Mouse (Mus musculus) 416B (cell line): Measurements from ENCODE around the gene Tomm7.
"Not testable (repeated sequence)": the region's sequence is repeated elsewhere in the genome, so short reads cannot be mapped to it uniquely, and the experiment has no call there.

Experiments used
- DNase-seq: peaks from one replicate; pipeline ENCODE4 v3.0.0; 2011; ENCODE audit warnings: low read depth

The Tomm7 gene

DNA sequence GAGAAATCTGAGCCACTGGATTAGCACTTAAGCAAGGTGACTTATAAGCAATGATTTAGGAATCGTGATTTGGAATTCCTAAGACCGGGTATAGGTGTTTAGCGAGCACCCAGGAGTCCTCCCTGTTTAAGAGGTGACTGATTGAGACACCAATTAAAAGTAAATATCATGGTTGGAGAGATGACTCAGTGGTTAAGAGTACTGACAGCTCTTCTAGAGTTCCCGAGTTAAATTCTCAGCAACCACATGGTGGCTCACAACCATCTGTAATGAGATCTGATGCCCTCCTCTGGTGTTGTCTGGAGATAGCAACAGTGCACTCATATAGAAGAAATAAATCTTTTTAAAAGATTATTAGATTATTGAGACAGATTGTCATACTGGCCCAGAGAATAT lies 7.2 kb upstream of the Tomm7 start:
- DNase-seq, result peak; percentile 55

DNA sequence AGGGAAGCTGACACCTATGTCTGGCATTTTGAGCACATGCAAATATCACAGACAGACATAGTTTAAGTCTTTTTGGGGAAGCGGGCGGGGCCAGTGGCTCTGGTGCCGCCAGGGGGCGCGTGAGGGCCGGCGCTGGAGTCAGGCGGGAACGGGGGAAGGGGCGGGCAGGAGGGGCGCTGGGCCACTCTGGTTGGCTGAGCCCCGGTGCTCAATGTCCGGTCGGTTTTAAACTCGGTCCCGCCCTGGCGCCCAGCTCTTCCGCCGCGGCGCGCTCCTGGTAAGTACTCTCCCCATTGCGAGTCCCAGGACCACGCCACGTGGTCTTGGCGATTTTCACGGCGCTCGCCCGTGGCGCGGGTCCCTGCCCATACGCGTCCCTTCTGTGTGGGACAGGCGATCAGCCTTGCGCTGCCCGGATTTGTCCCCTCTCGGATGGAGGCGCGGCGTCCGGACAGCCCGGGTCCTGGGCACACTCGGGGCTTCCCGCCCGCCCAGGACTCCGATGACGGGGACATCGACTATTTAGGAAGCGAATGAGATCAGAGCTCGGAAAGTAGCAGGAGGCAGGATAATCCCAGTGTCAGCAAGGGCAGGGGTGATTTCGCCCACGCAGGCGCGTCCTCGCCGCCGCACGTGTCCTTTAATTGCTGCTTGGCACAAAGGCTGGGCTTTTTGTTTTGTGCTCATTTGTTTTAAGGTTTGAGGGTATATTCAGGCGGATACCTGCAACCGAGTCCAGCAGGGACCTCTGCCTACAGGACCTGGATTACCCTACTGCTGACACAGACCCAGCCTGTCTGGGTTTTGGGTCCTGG lies 6.6 kb upstream of the Tomm7 start:
- DNase-seq, result peak; percentile 90

- DNase-seq, result no peak
Measured at GRCm38 (mm10) chr5:23845141-23845540, 1.2 kb upstream of the Tomm7 start.

GRCm38 (mm10) chr5:23844531-23844841 lies 525 bp upstream of the Tomm7 start:
- DNase-seq, result no peak

- DNase-seq, result no peak
Measured at GRCm38 (mm10) chr5:23838158-23838557, 5.8 kb downstream of the Tomm7 start.

DNA sequence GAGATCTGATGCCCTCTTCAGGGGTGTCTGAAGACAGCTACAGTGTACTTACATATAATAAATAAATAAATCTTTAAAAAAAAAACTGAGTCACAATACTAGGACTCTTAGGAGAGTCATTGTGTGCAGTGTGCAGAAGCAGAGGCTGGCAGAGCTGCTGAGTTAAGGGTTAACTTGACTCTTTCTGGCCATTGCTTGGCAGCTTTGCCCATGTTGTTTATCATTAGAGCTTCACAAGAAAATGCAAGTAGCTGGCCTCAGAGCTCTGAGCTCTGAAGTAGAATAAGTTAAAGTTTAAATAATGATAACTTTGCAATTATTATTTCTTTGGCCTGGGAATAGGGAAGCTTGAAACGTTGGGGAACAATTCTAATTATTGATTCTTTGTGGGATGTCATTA lies 8.3 kb downstream of the Tomm7 start:
- DNase-seq, result not testable (repeated sequence)

GRCm38 (mm10) chr5:23830897-23831752 lies 12.8 kb downstream of the Tomm7 start:
- no peak for DNase-seq

GRCm38 (mm10) chr5:23826321-23827004 lies 17.5 kb downstream of the Tomm7 start:
- DNase-seq, result peak; percentile 88

- peak; percentile 39 for DNase-seq
Measured at GRCm38 (mm10) chr5:23824171-23824733, 19.7 kb downstream of the Tomm7 start.

DNA sequence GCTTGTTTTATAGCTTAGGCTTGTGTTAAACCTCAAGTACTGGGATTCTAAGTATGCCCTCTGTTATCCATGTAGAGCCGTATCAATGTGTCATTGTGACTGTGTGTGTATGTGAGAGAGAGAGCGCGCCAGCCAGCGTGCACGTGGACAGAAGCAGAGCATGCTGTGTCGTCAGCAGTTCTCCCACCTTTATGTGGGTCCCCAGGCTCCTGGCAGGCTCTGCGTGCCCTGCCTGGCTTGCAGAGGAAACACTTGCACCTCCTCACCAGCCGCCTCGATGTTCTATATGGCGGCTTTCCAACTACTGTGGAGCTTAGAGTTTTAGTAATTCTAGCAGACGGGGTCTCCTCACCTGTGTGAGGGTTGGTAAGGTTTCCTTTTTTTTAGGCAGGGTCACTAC lies 21.7 kb downstream of the Tomm7 start:
- no peak for DNase-seq

GRCm38 (mm10) chr5:23816681-23817080 lies 27.3 kb downstream of the Tomm7 start:
- no peak for DNase-seq

GRCm38 (mm10) chr5:23814841-23815240 lies 29.1 kb downstream of the Tomm7 start:
- no peak for DNase-seq

GRCm38 (mm10) chr5:23792726-23793125 lies 51.2 kb downstream of the Tomm7 start:
- DNase-seq, result peak; percentile 25

- DNase-seq, result peak; percentile 95
Measured at GRCm38 (mm10) chr5:23789078-23789612, 54.8 kb downstream of the Tomm7 start.
